Comparison of ENCODE assay signal across 19 mouse cellular contexts in genomic region chr8:108675001-108675525, GRCm38 (mm10).
DNase-seq lines count a peak whose midpoint lies in the region; ATAC-seq lines count a peak whose summit lies in the region.
"Had no signal": no experiment of that assay in that cellular context is flagged by ENCODE, and none has a peak within 500 bp of the region (broad histone marks: within the 10 kb centered on the region; RNA-seq: fewer than 3 reads in every experiment).

No protein-coding gene starts in this region.

- H3K4me2 ChIP-seq in neural tube, embryonic 12.5 days (replicated peaks): 0 out of 2 replicates have a peak overlapping the region, but pooled peaks have one; percentile 20
- H3K4me2 ChIP-seq: forebrain, embryonic 15.5 days had no signal

- H3K27me3 ChIP-seq in neural tube, embryonic 12.5 days (replicated peaks): 0 out of 2 replicates have a peak, but pooled peaks cover 4% of the 10 kb centered on the region
- H3K27me3 ChIP-seq: forebrain, embryonic 15.5 days had no signal

- H3K27ac ChIP-seq in neural tube, embryonic 12.5 days: no peak overlapping the region
- H3K27ac ChIP-seq: forebrain, embryonic 15.5 days; hindbrain, embryonic 10.5 days had no signal

- H3K4me1 ChIP-seq in neural tube, embryonic 12.5 days: peaks cover 9% of the 10 kb centered on the region; the same call in 1 of the 2 replicates
- H3K4me1 ChIP-seq: forebrain, embryonic 15.5 days had no signal

- no peak for ATAC-seq in neural tube, embryonic 12.5 days (ENCODE audit: low FRiP score, low read depth)
- ATAC-seq: forebrain, embryonic 15.5 days; lung, postnatal 0 days had no signal

- peak; percentile 57 for DNase-seq in heart, adult 11 months
- no peak for DNase-seq in heart, postnatal 14 days
- DNase-seq in neural tube, embryonic 10.5 days (ENCODE audit: extremely low spot score, low spot score): no peak
- peak; percentile 10 for DNase-seq in brain, adult 2 months (ENCODE audit: low read depth, low spot score)
- DNase-seq in retina, embryonic 14.5 days (ENCODE audit: low spot score): peak; percentile 41
- no peak for DNase-seq in right cerebral cortex, postnatal 4 days
- DNase-seq in left cerebral cortex, adult 8-10 months (ENCODE audit: low spot score in 2 of 2): no peak
- DNase-seq: B cell, adult 2 months; cerebellum, adult 9-10 months; gastrocnemius, postnatal 25 days; kidney, adult 11 months; layer of hippocampus, postnatal 36 days; liver; midbrain, embryonic 14.5 days; thymus, postnatal 36 days had no signal

- H3K36me3 ChIP-seq in neural tube, embryonic 12.5 days: no peaks in the 10 kb centered on the region
- H3K36me3 ChIP-seq: forebrain, embryonic 15.5 days; hindbrain, embryonic 10.5 days had no signal

- whole genome bisulfite sequencing in neural tube, embryonic 12.5 days: 25% methylated on average over 17 of the region's 17 CpGs

- intact Hi-C loops in heart, postnatal 14 days (cut with DNase I): no loop called here

- H3K4me3 ChIP-seq in neural tube, embryonic 12.5 days: no peak overlapping the region
- H3K4me3 ChIP-seq: forebrain, embryonic 15.5 days; hindbrain, embryonic 10.5 days had no signal

- no peaks in the 10 kb centered on the region for H3K9me3 ChIP-seq in neural tube, embryonic 12.5 days
- H3K9me3 ChIP-seq: forebrain, embryonic 15.5 days; hindbrain, embryonic 10.5 days had no signal

- no peak overlapping the region for H3K9ac ChIP-seq in neural tube, embryonic 12.5 days
- H3K9ac ChIP-seq: forebrain, embryonic 15.5 days had no signal

Comparison
In these comparisons a context has a peak if more than half of its experiments do, and no peak if none do; other contexts are left out.
1. DNase-seq: peak in heart, adult 11 months (single experiment), brain, adult 2 months (single experiment) and retina, embryonic 14.5 days (single experiment); none in heart, postnatal 14 days (0 of 2), neural tube, embryonic 10.5 days (single experiment), right cerebral cortex, postnatal 4 days (single experiment) and left cerebral cortex, adult 8-10 months (0 of 2).